Mouse (Mus musculus) forebrain, embryonic 13.5 days (tissue): Measurements from ENCODE around the gene L1td1. TPM values are rescaled to one million over a fixed set of nuclear protein-coding genes. Genes with fewer than 3 reads are reported as not detected.
"Not testable (repeated sequence)": the region's sequence is repeated elsewhere in the genome, so short reads cannot be mapped to it uniquely, and the experiment has no call there.

Experiments
- ATAC-seq: fragments of 200-750 bp; cut with Nextera tagmentation; 2 replicates; pipeline ENCODE4 v1.8.0; 2017
- H3K27ac ChIP-seq: fragments of 300-500 bp; sonication (generic); 2 replicates; pipeline ENCODE4 v1.5.1; 2015; ENCODE audit warnings: inconsistent platforms, mild to moderate bottlenecking, moderate library complexity
- H3K27me3 ChIP-seq: fragments of 300-500 bp; sonication (generic); 2 replicates; pipeline ENCODE4 v1.6.1; 2015; ENCODE audit warnings: mild to moderate bottlenecking, inconsistent platforms
- H3K36me3 ChIP-seq: fragments of 300-500 bp; sonication (generic); 2 replicates; pipeline ENCODE4 v1.6.1; 2015; ENCODE audit warnings: mild to moderate bottlenecking, inconsistent platforms; ENCODE audit not compliant: poor library complexity, severe bottlenecking
- H3K4me1 ChIP-seq: fragments of 300-500 bp; sonication (generic); 2 replicates; pipeline ENCODE4 v1.6.1; 2015; ENCODE audit warnings: inconsistent platforms
- H3K4me2 ChIP-seq: fragments of 300-500 bp; sonication (generic); 2 replicates; pipeline ENCODE4 v1.6.1; 2015; ENCODE audit warnings: inconsistent platforms, mild to moderate bottlenecking, moderate library complexity
- H3K4me3 ChIP-seq: fragments of 300-500 bp; sonication (generic); 2 replicates; pipeline ENCODE4 v1.5.1; 2015; ENCODE audit warnings: mild to moderate bottlenecking, inconsistent platforms
- H3K9ac ChIP-seq: fragments of 300-500 bp; sonication (generic); 2 replicates; pipeline ENCODE4 v1.6.1; 2015; ENCODE audit warnings: mild to moderate bottlenecking, inconsistent platforms
- H3K9me3 ChIP-seq: fragments of 300-500 bp; sonication (generic); replicated peaks from 2 replicates; pipeline ENCODE4 v1.6.1; 2016; ENCODE audit warnings: inconsistent platforms
- WGBS: fragments of 180-500 bp; shearing (Covaris S2); methylation state at CpG from one replicate; pipeline ENCODE4 v1.1.7; 2015; 5-methylcytosine and 5-hydroxymethylcytosine counted together
- polyA plus RNA-seq: library from polyadenylated mRNA; unstranded; fragments of >200 nt; fragmentation: Nextera tagmentation; extraction: Ambion mirVana; gene quantifications from 2 replicates; pipeline ENCODE4 v1.2.1, GENCODE M21; 2015

Gene L1td1
- polyA plus RNA-seq, 1 experiment from 2014 or later: not detected

DNA sequence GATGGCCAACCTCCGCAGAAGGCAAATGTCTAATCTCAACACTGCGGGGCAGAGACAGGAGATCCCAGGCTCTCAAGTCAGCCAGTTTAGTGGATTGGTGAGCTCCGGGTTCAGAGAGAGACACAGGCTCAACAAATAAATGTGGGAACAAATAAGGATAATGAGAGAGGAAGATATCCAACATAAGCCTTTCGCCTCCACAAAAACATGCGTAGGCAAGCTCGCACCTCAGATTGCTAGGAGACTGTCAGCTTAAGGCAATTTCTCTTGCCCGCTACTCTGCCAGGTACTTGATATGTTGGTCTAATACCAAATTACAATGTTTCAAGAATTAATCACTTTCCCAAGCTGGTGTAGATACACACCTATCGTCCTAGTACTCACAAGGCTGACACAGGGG, 15.6 kb upstream of the L1td1 start:
- 94% methylated on average over 8 of the region's 8 CpGs for WGBS
- H3K27me3 ChIP-seq: no peaks in the 10 kb centered on the region
- no peak overlapping the region for H3K27ac ChIP-seq
- H3K4me1 ChIP-seq: no peaks in the 10 kb centered on the region
- no peaks in the 10 kb centered on the region for H3K36me3 ChIP-seq
- no peak for ATAC-seq
- H3K9me3 ChIP-seq: no peaks in the 10 kb centered on the region
- H3K9ac ChIP-seq: no peak overlapping the region
- no peak overlapping the region for H3K4me2 ChIP-seq
- no peak overlapping the region for H3K4me3 ChIP-seq

DNA sequence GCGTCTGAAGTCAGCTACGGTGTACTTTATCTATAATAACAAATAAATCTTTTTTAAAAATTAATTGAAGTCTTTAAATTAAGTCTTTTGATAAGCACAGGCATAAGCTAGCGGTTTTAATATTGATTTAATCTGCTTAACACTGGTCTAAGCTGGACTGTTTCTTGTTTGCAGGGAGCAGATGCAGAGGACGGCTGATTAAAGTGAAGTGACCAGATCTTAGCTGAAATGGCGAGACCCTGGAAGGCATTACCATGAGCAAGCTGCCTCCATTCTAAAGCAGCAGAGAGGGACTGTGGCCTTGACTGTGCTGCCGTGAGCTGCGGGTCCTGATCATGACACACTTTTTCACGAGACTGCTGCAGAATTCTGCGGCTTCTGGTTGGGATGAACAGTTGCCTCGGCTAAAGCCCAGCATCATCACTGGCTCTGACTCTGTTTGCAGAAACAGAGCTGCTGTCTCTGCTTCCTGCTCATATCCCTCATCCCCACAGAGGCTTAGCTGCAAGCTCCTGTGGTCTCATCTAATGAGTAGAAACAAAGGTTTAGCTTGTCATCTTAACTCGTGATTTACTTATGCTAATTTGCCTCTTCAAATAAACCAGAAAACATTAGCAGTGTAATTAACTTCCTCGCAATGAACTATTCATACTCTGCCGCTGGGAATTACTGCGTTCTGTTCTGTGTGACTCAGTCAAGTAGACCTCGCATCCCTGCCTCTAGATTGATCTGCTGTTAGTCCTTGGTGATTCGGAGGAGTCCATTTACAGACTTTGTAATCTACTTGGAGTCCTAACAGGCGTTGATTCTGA, 8.6 kb upstream of the L1td1 start:
- peak; percentile 57 for ATAC-seq
- Histone ChIP-seq H3K9me3 (no peaks in the 10 kb centered on the region), H3K27ac (0 out of 2 replicates have a peak overlapping the region, but pooled peaks have one; percentile 10), H3K27me3 (no peaks in the 10 kb centered on the region), H3K4me2 (no peak overlapping the region), H3K9ac (no peak overlapping the region), H3K36me3 (no peaks in the 10 kb centered on the region), H3K4me3 (no peak overlapping the region), H3K4me1 (peaks cover 10% of the 10 kb centered on the region; the same call in 1 of the 2 replicates)
- WGBS: 64% methylated on average over 17 of the region's 17 CpGs

DNA sequence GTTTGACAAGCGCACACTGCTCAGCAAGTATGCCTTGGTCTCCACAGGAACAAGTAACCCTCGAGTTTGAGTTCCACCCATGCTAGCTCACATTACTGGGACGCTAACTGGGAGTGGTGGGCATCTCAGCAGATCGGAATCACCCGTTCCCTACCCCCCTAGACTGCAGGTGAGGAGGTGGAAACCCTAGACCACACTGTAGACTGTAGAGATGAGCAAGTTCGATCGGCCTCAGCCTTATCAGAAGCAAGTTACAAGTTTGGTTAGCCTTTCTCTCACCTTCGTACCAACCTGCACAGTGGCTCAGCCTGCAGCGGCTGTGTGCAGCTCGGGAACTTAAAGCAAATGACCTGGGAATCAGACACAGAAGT, 8.0 kb upstream of the L1td1 start:
- H3K27me3 ChIP-seq: no peaks in the 10 kb centered on the region
- H3K4me1 ChIP-seq: peaks cover 10% of the 10 kb centered on the region; the same call in 1 of the 2 replicates
- ATAC-seq: no peak
- H3K27ac ChIP-seq: no peak overlapping the region
- H3K9ac ChIP-seq: no peak overlapping the region
- H3K36me3 ChIP-seq: no peaks in the 10 kb centered on the region
- H3K9me3 ChIP-seq: no peaks in the 10 kb centered on the region
- no peak overlapping the region for H3K4me3 ChIP-seq
- WGBS: 84% methylated on average over 10 of the region's 10 CpGs
- no peak overlapping the region for H3K4me2 ChIP-seq

GRCm38 (mm10) chr4:98722454-98722853, 4.1 kb upstream of the L1td1 start:
- WGBS: 11% methylated on average over 8 of the region's 8 CpGs
- H3K27me3 ChIP-seq: peaks cover 17% of the 10 kb centered on the region
- ATAC-seq: peak; percentile 34; the same call in 1 of the 2 replicates

DNA sequence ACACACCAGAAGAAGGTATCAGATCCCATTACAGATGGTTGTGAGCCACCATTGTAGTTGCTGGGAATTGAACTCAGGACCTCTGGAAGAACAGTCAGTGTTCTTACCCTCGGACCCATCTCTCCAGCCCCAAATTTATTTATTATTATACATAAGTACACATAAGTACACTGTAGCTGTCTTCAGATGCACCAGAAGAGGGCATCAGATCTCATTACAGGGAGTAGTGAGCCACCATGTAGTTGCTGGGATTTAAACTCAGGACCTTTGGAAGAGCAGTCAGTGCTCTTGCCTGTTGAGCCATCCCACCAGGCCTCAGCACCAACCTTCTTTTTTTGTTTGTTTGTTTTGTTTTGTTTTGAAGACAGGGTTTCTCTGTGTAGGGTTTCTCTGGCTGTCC, 1.9 kb upstream of the L1td1 start:
- peaks cover 34% of the 10 kb centered on the region for H3K27me3 ChIP-seq
- 90% methylated on average over 1 of the region's 1 CpGs for WGBS
- not testable (repeated sequence) for H3K36me3 ChIP-seq, H3K27ac ChIP-seq, H3K4me3 ChIP-seq, H3K4me2 ChIP-seq, H3K9me3 ChIP-seq, ATAC-seq, H3K9ac ChIP-seq
- peaks cover 20% of the 10 kb centered on the region for H3K4me1 ChIP-seq

More at GRCm38 (mm10) chr4:98722454-98722853, 4.1 kb upstream of the L1td1 start:
- Histone ChIP-seq H3K9me3 (no peaks in the 10 kb centered on the region), H3K4me2 (no peak overlapping the region), H3K4me3 (no peak overlapping the region), H3K27ac (no peak overlapping the region), H3K4me1 (peaks cover 20% of the 10 kb centered on the region), H3K36me3 (no peaks in the 10 kb centered on the region), H3K9ac (no peak overlapping the region)

DNA sequence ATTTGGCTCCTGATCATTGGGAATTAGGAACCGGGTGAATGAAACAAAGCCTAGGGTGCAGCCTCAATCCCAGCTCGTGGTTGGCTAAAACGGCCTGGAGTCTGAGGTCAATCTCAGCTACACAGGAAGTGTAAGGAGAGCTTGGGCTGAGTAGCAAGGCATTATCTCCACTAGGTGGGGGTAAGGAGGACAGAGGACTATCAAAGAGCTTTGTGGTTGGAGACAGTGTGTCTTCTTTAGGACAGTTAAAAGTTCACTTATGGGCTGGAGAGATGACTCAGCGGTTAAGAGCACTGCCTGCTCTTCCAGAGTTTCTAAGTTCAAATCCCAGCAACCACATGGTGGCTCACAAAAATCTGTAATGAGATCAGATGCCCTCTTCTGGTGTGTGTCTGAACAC, 1.1 kb upstream of the L1td1 start:
- Histone ChIP-seq H3K9me3 (no peaks in the 10 kb centered on the region), H3K4me1 (peaks cover 20% of the 10 kb centered on the region), H3K4me2 (no peak overlapping the region), H3K27ac (no peak overlapping the region), H3K27me3 (peaks cover 34% of the 10 kb centered on the region), H3K4me3 (no peak overlapping the region), H3K36me3 (no peaks in the 10 kb centered on the region), H3K9ac (no peak overlapping the region)
- no peak for ATAC-seq
- 43% methylated on average over 4 of the region's 4 CpGs for WGBS

DNA sequence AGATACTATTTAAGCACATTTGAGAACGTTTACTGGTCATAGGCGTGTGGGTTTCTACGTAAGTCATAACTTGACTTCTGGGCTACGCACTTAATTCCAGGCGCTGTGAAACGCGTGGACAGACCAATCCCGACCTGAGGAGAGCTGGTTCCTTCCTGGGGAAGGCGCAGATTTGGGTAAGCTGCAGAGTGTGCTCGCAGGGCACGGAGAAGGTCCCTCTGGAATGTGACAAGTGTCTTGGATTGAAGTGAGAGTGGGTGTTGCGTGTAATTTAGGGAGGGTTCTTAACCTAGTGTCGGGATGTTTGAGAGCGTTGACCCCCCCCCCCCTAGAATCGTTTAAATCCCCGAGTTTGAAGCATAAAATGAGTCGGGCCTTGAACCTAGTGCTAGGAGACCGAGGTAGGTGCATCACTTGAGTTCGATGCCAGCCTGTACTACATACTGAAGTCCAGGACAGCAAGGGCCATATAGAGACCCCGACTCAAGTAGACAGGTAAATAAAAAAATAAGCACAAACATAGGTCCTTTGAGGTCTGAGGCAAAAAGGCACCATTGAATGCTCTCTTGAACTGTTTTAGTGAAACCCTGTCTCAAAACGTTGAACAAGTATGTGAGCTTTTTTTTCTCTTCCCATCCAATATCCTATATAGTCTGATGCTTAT, 893 bp downstream of the L1td1 start:
- no peak for ATAC-seq
- Histone ChIP-seq H3K4me2 (peak overlapping the region; percentile 61), H3K9me3 (no peaks in the 10 kb centered on the region), H3K36me3 (no peaks in the 10 kb centered on the region), H3K27me3 (peaks cover 34% of the 10 kb centered on the region), H3K9ac (peak overlapping the region; percentile 38; the same call in 1 of the 2 replicates), H3K4me3 (peak overlapping the region; percentile 36), H3K4me1 (peaks cover 20% of the 10 kb centered on the region), H3K27ac (no peak overlapping the region)
- WGBS: 3% methylated on average over 21 of the region's 21 CpGs

DNA sequence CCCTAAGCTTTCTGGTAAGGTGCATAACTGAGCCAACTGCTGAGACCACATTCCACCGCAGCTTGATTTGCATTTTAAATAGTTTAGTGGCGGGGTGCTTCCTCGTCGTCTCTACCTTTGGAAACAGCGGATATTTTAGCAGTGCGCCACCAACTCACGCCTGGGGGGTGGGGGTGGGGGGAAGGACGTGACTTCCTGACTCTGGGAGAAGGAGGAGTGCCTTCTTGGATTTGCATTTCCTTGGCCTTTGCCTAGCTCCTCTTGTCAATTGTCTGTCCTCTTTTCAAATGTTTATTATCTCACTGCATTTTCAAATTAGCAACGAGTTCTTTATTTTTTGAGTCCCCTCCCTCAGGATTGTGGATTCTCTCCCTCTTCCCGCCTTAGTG, 1.4 kb downstream of the L1td1 start:
- H3K4me2 ChIP-seq: peak overlapping the region; percentile 61
- H3K4me1 ChIP-seq: peaks cover 20% of the 10 kb centered on the region
- H3K36me3 ChIP-seq: no peaks in the 10 kb centered on the region
- no peak for ATAC-seq
- WGBS: 1% methylated on average over 10 of the region's 10 CpGs
- no peaks in the 10 kb centered on the region for H3K9me3 ChIP-seq
- H3K27me3 ChIP-seq: peaks cover 34% of the 10 kb centered on the region
- no peak overlapping the region for H3K9ac ChIP-seq
- H3K27ac ChIP-seq: no peak overlapping the region
- H3K4me3 ChIP-seq: peak overlapping the region; percentile 13

- ATAC-seq: no peak
- 65% methylated on average over 7 of the region's 7 CpGs for WGBS
- no peak overlapping the region for H3K9ac ChIP-seq
Observed at GRCm38 (mm10) chr4:98728716-98729115, 2.2 kb downstream of the L1td1 start.

GRCm38 (mm10) chr4:98733660-98734059, 7.1 kb downstream of the L1td1 start:
- H3K4me3 ChIP-seq: no peak overlapping the region
- 93% methylated on average over 16 of the region's 16 CpGs for WGBS
- H3K4me2 ChIP-seq: no peak overlapping the region
- H3K4me1 ChIP-seq: no peaks in the 10 kb centered on the region
- no peak overlapping the region for H3K27ac ChIP-seq
- H3K36me3 ChIP-seq: no peaks in the 10 kb centered on the region
- no peak for ATAC-seq
- H3K9ac ChIP-seq: no peak overlapping the region
- no peaks in the 10 kb centered on the region for H3K9me3 ChIP-seq
- H3K27me3 ChIP-seq: peaks cover 6% of the 10 kb centered on the region

More at GRCm38 (mm10) chr4:98728716-98729115, 2.2 kb downstream of the L1td1 start:
- no peak overlapping the region for H3K4me2 ChIP-seq
- no peaks in the 10 kb centered on the region for H3K9me3 ChIP-seq
- peaks cover 34% of the 10 kb centered on the region for H3K27me3 ChIP-seq
- H3K4me3 ChIP-seq: no peak overlapping the region
- H3K4me1 ChIP-seq: peaks cover 20% of the 10 kb centered on the region
- no peaks in the 10 kb centered on the region for H3K36me3 ChIP-seq
- H3K27ac ChIP-seq: no peak overlapping the region

DNA sequence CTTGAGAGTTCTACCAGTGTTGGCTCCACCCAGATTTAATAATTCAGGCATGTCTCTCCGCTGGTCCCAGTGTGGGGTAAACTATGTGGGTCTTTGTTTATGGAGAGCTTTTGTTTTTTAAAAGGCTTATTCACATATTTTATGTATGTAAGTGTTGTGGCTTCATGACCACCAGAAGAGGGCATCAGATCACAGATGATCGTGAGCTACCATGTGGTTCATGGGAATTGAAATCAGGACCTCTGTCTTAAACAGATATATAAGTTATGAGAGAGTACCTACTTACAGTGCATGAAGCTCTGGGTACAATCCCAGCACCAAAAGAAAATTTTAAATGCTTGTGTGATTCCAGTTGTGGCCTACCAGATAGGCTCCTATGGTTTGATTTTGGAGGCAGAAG, 13.2 kb downstream of the L1td1 start:
- Histone ChIP-seq H3K36me3 (no peaks in the 10 kb centered on the region), H3K27ac (no peak overlapping the region), H3K4me1 (no peaks in the 10 kb centered on the region), H3K27me3 (no peaks in the 10 kb centered on the region), H3K4me2 (no peak overlapping the region), H3K4me3 (no peak overlapping the region), H3K9ac (no peak overlapping the region), H3K9me3 (no peaks in the 10 kb centered on the region)
- 34% methylated on average over 2 of the region's 2 CpGs for WGBS
- no peak for ATAC-seq

GRCm38 (mm10) chr4:98743209-98743905, 16.8 kb downstream of the L1td1 start:
- no peak overlapping the region for H3K9ac ChIP-seq
- WGBS: 60% methylated on average over 3 of the region's 3 CpGs
- no peaks in the 10 kb centered on the region for H3K27me3 ChIP-seq
- no peaks in the 10 kb centered on the region for H3K9me3 ChIP-seq
- H3K4me2 ChIP-seq: no peak overlapping the region
- no peak for ATAC-seq
- no peak overlapping the region for H3K4me3 ChIP-seq
- no peak overlapping the region for H3K27ac ChIP-seq
- H3K36me3 ChIP-seq: no peaks in the 10 kb centered on the region
- no peaks in the 10 kb centered on the region for H3K4me1 ChIP-seq
